ENCODE assay signal across 23 mouse cellular contexts in genomic region chr2:73132897-73133296, GRCm38 (mm10).
A peak's percentile ranks its signal among the peaks of the same experiment; 100 is the strongest.
DNase-seq lines count a peak whose midpoint lies in the region; ATAC-seq lines count a peak whose summit lies in the region.
"Had no signal": no experiment of that assay in that cellular context is flagged by ENCODE, and none has a peak within 500 bp of the region (broad histone marks: within the 10 kb centered on the region; RNA-seq: fewer than 3 reads in every experiment).

No protein-coding gene starts in this region.

- H3K9me3 ChIP-seq in liver, embryonic 11.5 days (ENCODE audit: control insufficient read depth, low read length): no peaks in the 10 kb centered on the region
- H3K9me3 ChIP-seq in liver, embryonic 15.5 days (replicated peaks): no peaks in the 10 kb centered on the region
- H3K9me3 ChIP-seq: embryonic facial prominence, embryonic 13.5 days; forebrain, embryonic 10.5 days; G1E; heart, embryonic 10.5 days; hindbrain, embryonic 13.5 days had no signal

- WGBS in liver, embryonic 11.5 days: 83% methylated on average over 2 of the region's 2 CpGs
- 49% methylated on average over 2 of the region's 2 CpGs for WGBS in liver, embryonic 15.5 days (ENCODE audit: insufficient replicate concordance)

- no peaks in the 10 kb centered on the region for H3K4me1 ChIP-seq in liver, embryonic 11.5 days (replicated peaks; ENCODE audit: control insufficient read depth, insufficient read depth, low read length)
- peaks cover 10% of the 10 kb centered on the region; the same call in 1 of the 2 replicates for H3K4me1 ChIP-seq in liver, embryonic 15.5 days (replicated peaks)
- H3K4me1 ChIP-seq: forebrain, embryonic 10.5 days; heart, embryonic 10.5 days; hindbrain, embryonic 13.5 days had no signal

- no peak for DNase-seq in liver, embryonic 11.5 days (ENCODE audit: low spot score)
- no peak for DNase-seq in liver
- no peak for DNase-seq in thymus, postnatal 4 days
- no peak for DNase-seq in kidney, postnatal 25 days
- DNase-seq in lung, postnatal 25 days (ENCODE audit: low spot score): no peak
- DNase-seq: adrenal gland, postnatal 10 days; B cell, adult 2 months; cerebellum, adult 18-20 months; cerebellum, adult 9-11 months; cerebellum, postnatal 36 days; gastrocnemius, postnatal 36 days; heart, adult 11 months; heart, postnatal 10 days had no signal

- no peaks in the 10 kb centered on the region for H3K36me3 ChIP-seq in liver, embryonic 11.5 days (ENCODE audit: control insufficient read depth, insufficient read depth, low read length)
- no peaks in the 10 kb centered on the region for H3K36me3 ChIP-seq in liver, embryonic 15.5 days (replicated peaks)
- H3K36me3 ChIP-seq: embryonic facial prominence, embryonic 13.5 days; forebrain, embryonic 10.5 days; hindbrain, embryonic 13.5 days had no signal

- H3K27ac ChIP-seq in liver, embryonic 11.5 days (ENCODE audit: low read depth, low read length): no peak overlapping the region
- H3K27ac ChIP-seq in liver, embryonic 15.5 days (replicated peaks): no peak overlapping the region
- H3K27ac ChIP-seq: embryonic facial prominence, embryonic 13.5 days; forebrain, embryonic 10.5 days; heart, embryonic 10.5 days; hindbrain, embryonic 13.5 days had no signal

- ATAC-seq in liver, embryonic 11.5 days (replicated peaks; ENCODE audit: low FRiP score): peak; percentile 58; the same call in 1 of the 2 replicates
- ATAC-seq in erythroid progenitor cell, adult 5-6 weeks (replicated peaks; ENCODE audit: low FRiP score, poor library complexity, severe bottlenecking): peak; percentile 89
- peak; percentile 80 for ATAC-seq in liver, embryonic 15.5 days (ENCODE audit: insufficient read depth)
- ATAC-seq in megakaryocyte-erythroid progenitor cell, adult 5-6 weeks (replicated peaks; ENCODE audit: low FRiP score, low TSS enrichment, poor library complexity, severe bottlenecking): peak; percentile 79
- ATAC-seq: CD4-positive, CD25-positive, alpha-beta regulatory T cell, adult 4 months; forebrain, embryonic 14.5 days had no signal

- no peak overlapping the region for H3K9ac ChIP-seq in liver, embryonic 11.5 days (ENCODE audit: low read depth, low read length)
- H3K9ac ChIP-seq in liver, embryonic 15.5 days: no peak overlapping the region
- H3K9ac ChIP-seq: embryonic facial prominence, embryonic 13.5 days; hindbrain, embryonic 13.5 days had no signal

- H3K4me3 ChIP-seq in liver, embryonic 11.5 days (ENCODE audit: low read depth, low read length): no peak overlapping the region
- no peak overlapping the region for H3K4me3 ChIP-seq in liver, embryonic 15.5 days (replicated peaks)
- H3K4me3 ChIP-seq: embryonic facial prominence, embryonic 13.5 days; forebrain, embryonic 10.5 days; heart, embryonic 10.5 days; hindbrain, embryonic 13.5 days had no signal

- no peaks in the 10 kb centered on the region for H3K27me3 ChIP-seq in liver, embryonic 11.5 days (replicated peaks; ENCODE audit: control insufficient read depth, insufficient read depth, low read length)
- H3K27me3 ChIP-seq in liver, embryonic 15.5 days: no peaks in the 10 kb centered on the region
- H3K27me3 ChIP-seq: embryonic facial prominence, embryonic 13.5 days; hindbrain, embryonic 13.5 days had no signal

- no peak overlapping the region for H3K4me2 ChIP-seq in liver, embryonic 11.5 days
- no peak overlapping the region for H3K4me2 ChIP-seq in liver, embryonic 15.5 days
- H3K4me2 ChIP-seq: embryonic facial prominence, embryonic 13.5 days; hindbrain, embryonic 13.5 days had no signal
